Mouse (Mus musculus) monocyte, adult 2 months (primary cell): ENCODE measurements around the gene Ap2b1.
"Not testable (repeated sequence)": the region's sequence is repeated elsewhere in the genome, so short reads cannot be mapped to it uniquely, and the experiment has no call there.

Experiments used
- DNase-seq, 2 experiments: peaks; one replicate each; pipeline ENCODE4 v3.0.0; 2022; ENCODE audit warnings: low spot score in 2 of 2, low read depth in 1 of 2

The Ap2b1 gene

GRCm38 (mm10) chr11:83301431-83301831 is 2.6 kb downstream of the Ap2b1 start:
- DNase-seq, result no peak

- DNase-seq, result no peak
These were observed 3.3 kb downstream of the Ap2b1 start for GRCm38 (mm10) chr11:83302124-83302523.

- peak; percentile 87 to 91 for DNase-seq
These were observed 3.9 kb downstream of the Ap2b1 start, which contains the start of gene Pex12 for GRCm38 (mm10) chr11:83302526-83303251. Pex12 (minus strand) TSS chr11:83302586.

- DNase-seq, result no peak
These were observed 4.9 kb downstream of the Ap2b1 start for GRCm38 (mm10) chr11:83303751-83304150.

- DNase-seq, result no peak
These were observed 5.7 kb downstream of the Ap2b1 start for GRCm38 (mm10) chr11:83304485-83304884.

GRCm38 (mm10) chr11:83306700-83307253 is 8.0 kb downstream of the Ap2b1 start:
- DNase-seq, result no peak

GRCm38 (mm10) chr11:83312471-83312870 is 13.6 kb downstream of the Ap2b1 start:
- no peak for DNase-seq

- no peak for DNase-seq
These were observed 20.2 kb downstream of the Ap2b1 start for GRCm38 (mm10) chr11:83319048-83319447.

GRCm38 (mm10) chr11:83326692-83327091 is 27.9 kb downstream of the Ap2b1 start:
- not testable (repeated sequence) for DNase-seq

- peak in 1 of 2 experiments; percentile 6 for DNase-seq
These were observed 28.6 kb downstream of the Ap2b1 start for GRCm38 (mm10) chr11:83327427-83327826.

- DNase-seq, result no peak
These were observed 37.0 kb downstream of the Ap2b1 start for GRCm38 (mm10) chr11:83335826-83336225.

- DNase-seq, result no peak
These were observed 40.9 kb downstream of the Ap2b1 start for GRCm38 (mm10) chr11:83339705-83340104.

- DNase-seq, result no peak
These were observed 43.0 kb downstream of the Ap2b1 start for GRCm38 (mm10) chr11:83341716-83342245.

GRCm38 (mm10) chr11:83355428-83355827 is 56.6 kb downstream of the Ap2b1 start:
- DNase-seq, result no peak

GRCm38 (mm10) chr11:83357421-83357820 is 58.6 kb downstream of the Ap2b1 start:
- no peak for DNase-seq

- DNase-seq, result no peak
These were observed 65.8 kb downstream of the Ap2b1 start for GRCm38 (mm10) chr11:83364656-83365055.

- no peak for DNase-seq
These were observed 72.4 kb downstream of the Ap2b1 start for GRCm38 (mm10) chr11:83371267-83371666.

GRCm38 (mm10) chr11:83379745-83380341 is 81.0 kb downstream of the Ap2b1 start:
- DNase-seq, result no peak

GRCm38 (mm10) chr11:83382876-83383531 is 84.2 kb downstream of the Ap2b1 start:
- no peak for DNase-seq

GRCm38 (mm10) chr11:83383532-83383887 is 84.7 kb downstream of the Ap2b1 start:
- no peak for DNase-seq

- DNase-seq, result no peak
These were observed 94.2 kb downstream of the Ap2b1 start for GRCm38 (mm10) chr11:83393062-83393461.
